In genomic region chr9:119962987-119963667, GRCm38 (mm10) we compare ENCODE assay signal across 9 mouse cellular contexts. TPM values are rescaled to one million over a fixed set of nuclear protein-coding genes. Genes with fewer than 3 reads are reported as not detected.
DNase-seq lines count a peak whose midpoint lies in the region; ATAC-seq and TF ChIP-seq lines count a peak whose summit lies in the region.
"Had no signal": no experiment of that assay in that cellular context is flagged by ENCODE, and none has a peak within 500 bp of the region (broad histone marks: within the 10 kb centered on the region; RNA-seq: fewer than 3 reads in every experiment).

No protein-coding gene starts in this region.

- peaks cover 4% of the 10 kb centered on the region for H3K4me1 ChIP-seq in ES-Bruce4 (ENCODE audit: control insufficient read depth, insufficient read depth, low read length)
- H3K4me1 ChIP-seq in forebrain, embryonic 11.5 days (replicated peaks; ENCODE audit: control insufficient read depth, insufficient read depth, low read length): no peaks in the 10 kb centered on the region
- peaks cover 9% of the 10 kb centered on the region for H3K4me1 ChIP-seq in limb, embryonic 12.5 days (replicated peaks)
- no peaks in the 10 kb centered on the region for H3K4me1 ChIP-seq in midbrain, postnatal 0 days (ENCODE audit: insufficient read depth, low read length)

- peak; percentile 73; the same call in 1 of the 2 replicates for TF ChIP-seq EP300 in ES-Bruce4 (IDR thresholded peaks at IDR 0.05; ENCODE audit: insufficient read depth, low read depth, low read length)

- TF ChIP-seq POLR2A in ES-Bruce4 (IDR thresholded peaks at IDR 0.05; ENCODE audit: insufficient read depth, low read length): no peak

- ATAC-seq in forebrain, embryonic 11.5 days (replicated peaks; ENCODE audit: low FRiP score): peak; percentile 71
- no peak for ATAC-seq in limb, embryonic 12.5 days (ENCODE audit: insufficient number of reproducible peaks, insufficient read depth, low FRiP score, low TSS enrichment, low read depth)
- ATAC-seq in midbrain, postnatal 0 days (ENCODE audit: low FRiP score): no peak

- H3K27ac ChIP-seq in ES-Bruce4 (ENCODE audit: insufficient read depth, low read length): no peak overlapping the region
- no peak overlapping the region for H3K27ac ChIP-seq in forebrain, embryonic 11.5 days (ENCODE audit: low read depth, low read length)
- no peak overlapping the region for H3K27ac ChIP-seq in limb, embryonic 12.5 days
- H3K27ac ChIP-seq in midbrain, postnatal 0 days (ENCODE audit: low read depth, low read length): no peak overlapping the region
- H3K27ac ChIP-seq: macrophage had no signal

- H3K4me2 ChIP-seq in forebrain, embryonic 11.5 days (ENCODE audit: low read depth, low read length, severe bottlenecking): no peak overlapping the region
- H3K4me2 ChIP-seq in limb, embryonic 12.5 days: peak overlapping the region; percentile 45
- no peak overlapping the region for H3K4me2 ChIP-seq in midbrain, postnatal 0 days (ENCODE audit: low read depth, low read length, poor library complexity, severe bottlenecking)

- H3K9ac ChIP-seq in ES-Bruce4 (ENCODE audit: low read depth, poor library complexity, severe bottlenecking): peak overlapping the region; percentile 21
- peak overlapping the region; percentile 21 for H3K9ac ChIP-seq in forebrain, embryonic 11.5 days (ENCODE audit: low read length)
- no peak overlapping the region; the same call in 1 of the 2 replicates for H3K9ac ChIP-seq in limb, embryonic 12.5 days (replicated peaks)
- no peak overlapping the region for H3K9ac ChIP-seq in midbrain, postnatal 0 days (replicated peaks; ENCODE audit: low read length, poor library complexity, severe bottlenecking)

- H3K9me3 ChIP-seq in ES-Bruce4 (replicated peaks; ENCODE audit: control insufficient read depth, insufficient read depth, low read length, poor library complexity, severe bottlenecking): no peaks in the 10 kb centered on the region
- no peaks in the 10 kb centered on the region for H3K9me3 ChIP-seq in forebrain, embryonic 11.5 days (ENCODE audit: control insufficient read depth, low read length)
- H3K9me3 ChIP-seq in limb, embryonic 12.5 days: no peaks in the 10 kb centered on the region
- no peaks in the 10 kb centered on the region for H3K9me3 ChIP-seq in midbrain, postnatal 0 days (ENCODE audit: low read length)

- no peaks in the 10 kb centered on the region for H3K27me3 ChIP-seq in ES-Bruce4 (ENCODE audit: control insufficient read depth, insufficient read depth, low read length, poor library complexity, severe bottlenecking)
- no peaks in the 10 kb centered on the region for H3K27me3 ChIP-seq in forebrain, embryonic 11.5 days (ENCODE audit: control insufficient read depth, insufficient read depth, low read length)
- H3K27me3 ChIP-seq in limb, embryonic 12.5 days: peaks cover 17% of the 10 kb centered on the region; the same call in 1 of the 2 replicates
- H3K27me3 ChIP-seq in midbrain, postnatal 0 days (ENCODE audit: insufficient read depth, low read length): no peaks in the 10 kb centered on the region

- DNase-seq in adrenal gland, postnatal 25 days: peak; percentile 82
- peak; percentile 87 for DNase-seq in forebrain, embryonic 11.5 days (ENCODE audit: low spot score)
- DNase-seq in heart, postnatal 4 days: peak; percentile 86
- DNase-seq in midbrain, postnatal 0 days (ENCODE audit: low spot score): peak; percentile 51
- peak; percentile 59 to 65 for DNase-seq in thymus, adult 18-20 months
- no peak for DNase-seq in left cerebral cortex, adult 9 months (ENCODE audit: low spot score in 2 of 2)

- peak; percentile 92 for TF ChIP-seq CTCF in ES-Bruce4 (IDR thresholded peaks at IDR 0.05; ENCODE audit: low read depth, low read length)
- TF ChIP-seq CTCF in midbrain, postnatal 0 days (IDR thresholded peaks at IDR 0.05): peak; percentile 77

- no peaks in the 10 kb centered on the region for H3K36me3 ChIP-seq in ES-Bruce4 (ENCODE audit: control insufficient read depth, insufficient read depth, low read length, poor library complexity, severe bottlenecking)
- H3K36me3 ChIP-seq in forebrain, embryonic 11.5 days (ENCODE audit: control insufficient read depth, insufficient read depth, low read length): no peaks in the 10 kb centered on the region
- no peaks in the 10 kb centered on the region for H3K36me3 ChIP-seq in limb, embryonic 12.5 days
- H3K36me3 ChIP-seq in midbrain, postnatal 0 days (ENCODE audit: insufficient read depth, low read length): no peaks in the 10 kb centered on the region

- H3K4me3 ChIP-seq in ES-Bruce4 (ENCODE audit: low read depth, low read length): peak overlapping the region; percentile 33
- no peak overlapping the region for H3K4me3 ChIP-seq in forebrain, embryonic 11.5 days (ENCODE audit: low read depth, low read length)
- no peak overlapping the region for H3K4me3 ChIP-seq in limb, embryonic 12.5 days (replicated peaks)
- no peak overlapping the region for H3K4me3 ChIP-seq in midbrain, postnatal 0 days (ENCODE audit: low read depth, low read length)

- 10% methylated on average over 21 of the region's 21 CpGs for WGBS in forebrain, embryonic 11.5 days
- 10% methylated on average over 21 of the region's 21 CpGs for WGBS in limb, embryonic 12.5 days
- 18% methylated on average over 21 of the region's 21 CpGs for WGBS in midbrain, postnatal 0 days

RNA-seq across cellular contexts. Expression of gene Csrnp1, which starts 21.3 kb away (rescaled TPM):
- 28.4 and 39.7 TPM in 2 replicates for polyA plus RNA-seq in ES-Bruce4 (2011; ENCODE audit: insufficient read depth, insufficient read length, low read depth, missing spikeins)
- 12.5 and 13.0 TPM in 2 replicates for total RNA-seq in adrenal gland, postnatal 25 days (2021)
- 1.5 and 1.6 TPM in 2 replicates for polyA plus RNA-seq in forebrain, embryonic 11.5 days (2014; fragmentation: Nextera tagmentation; extraction: Ambion mirVana)
- 10 to 100 TPM; 17.4 to 17.7 TPM for total RNA-seq in heart, postnatal 4 days (2021)
- polyA plus RNA-seq in limb, embryonic 12.5 days (2016; fragmentation: Nextera tagmentation; extraction: Ambion mirVana): 4.6 and 4.8 TPM in 2 replicates
- total RNA-seq in midbrain, postnatal 0 days (2014; rRNA removed): 1.7 and 1.9 TPM in 2 replicates
- 0.91 and 1.1 TPM in 2 replicates for polyA plus RNA-seq in midbrain, postnatal 0 days (2015; fragmentation: Nextera tagmentation; extraction: Ambion mirVana)

RNA-seq across cellular contexts. Expression of gene Ttc21a, which starts 25.7 kb away (rescaled TPM):
- polyA plus RNA-seq in ES-Bruce4 (2011; ENCODE audit: insufficient read depth, insufficient read length, low read depth, missing spikeins): 0.93 and 1.2 TPM in 2 replicates
- total RNA-seq in adrenal gland, postnatal 25 days (2021): 0.15 TPM in 1 of 2 replicates, not detected in the other
- 0.11 and 0.33 TPM in 2 replicates for polyA plus RNA-seq in forebrain, embryonic 11.5 days (2014; fragmentation: Nextera tagmentation; extraction: Ambion mirVana)
- under 1 TPM in 1 of 2 experiments, not detected in 1; 0.07 TPM for total RNA-seq in heart, postnatal 4 days (2021)
- 0.31 and 0.44 TPM in 2 replicates for polyA plus RNA-seq in limb, embryonic 12.5 days (2016; fragmentation: Nextera tagmentation; extraction: Ambion mirVana)
- total RNA-seq in midbrain, postnatal 0 days (2014; rRNA removed): 4.6 and 4.9 TPM in 2 replicates
- polyA plus RNA-seq in midbrain, postnatal 0 days (2015; fragmentation: Nextera tagmentation; extraction: Ambion mirVana): 1.1 and 1.4 TPM in 2 replicates

RNA-seq across cellular contexts. Expression of gene Gorasp1, which starts 25.8 kb away (rescaled TPM):
- polyA plus RNA-seq in ES-Bruce4 (2011; ENCODE audit: insufficient read depth, insufficient read length, low read depth, missing spikeins): 7.2 and 9.2 TPM in 2 replicates
- 16.5 and 33.1 TPM in 2 replicates for total RNA-seq in adrenal gland, postnatal 25 days (2021)
- 19.3 and 25.7 TPM in 2 replicates for polyA plus RNA-seq in forebrain, embryonic 11.5 days (2014; fragmentation: Nextera tagmentation; extraction: Ambion mirVana)
- 10 to 100 TPM; 15.2 to 16.0 TPM for total RNA-seq in heart, postnatal 4 days (2021)
- 29.7 and 30.8 TPM in 2 replicates for polyA plus RNA-seq in limb, embryonic 12.5 days (2016; fragmentation: Nextera tagmentation; extraction: Ambion mirVana)
- total RNA-seq in midbrain, postnatal 0 days (2014; rRNA removed): 19.0 and 22.2 TPM in 2 replicates
- 25.0 and 26.2 TPM in 2 replicates for polyA plus RNA-seq in midbrain, postnatal 0 days (2015; fragmentation: Nextera tagmentation; extraction: Ambion mirVana)

Comparison
In these comparisons a context has a peak if more than half of its experiments do, and no peak if none do; other contexts are left out.
1. H3K9ac ChIP-seq: peak in ES-Bruce4 (single experiment) and forebrain, embryonic 11.5 days (single experiment); none in limb, embryonic 12.5 days (single experiment) and midbrain, postnatal 0 days (single experiment).
2. DNase-seq: peak in adrenal gland, postnatal 25 days (single experiment), forebrain, embryonic 11.5 days (single experiment), heart, postnatal 4 days (single experiment), midbrain, postnatal 0 days (single experiment) and thymus, adult 18-20 months (2 of 2); none in left cerebral cortex, adult 9 months (0 of 2).